Mouse (Mus musculus): Measurements from ENCODE around the gene Chpf2.
"Not testable (repeated sequence)": the region's sequence is repeated elsewhere in the genome, so short reads cannot be mapped to it uniquely, and the experiment has no call there.

Gene Chpf2

GRCm38 (mm10) chr5:24586547-24587199, at the start of gene Chpf2:
TSS of gene Chpf2 (plus strand) at chr5:24586741.
- DNase-seq (ENCODE audit: low spot score) = peak; percentile 58

- DNase-seq (ENCODE audit: low spot score) = no peak
These were observed 48.9 kb upstream of the Chpf2 start for GRCm38 (mm10) chr5:24537618-24538017.

DNA sequence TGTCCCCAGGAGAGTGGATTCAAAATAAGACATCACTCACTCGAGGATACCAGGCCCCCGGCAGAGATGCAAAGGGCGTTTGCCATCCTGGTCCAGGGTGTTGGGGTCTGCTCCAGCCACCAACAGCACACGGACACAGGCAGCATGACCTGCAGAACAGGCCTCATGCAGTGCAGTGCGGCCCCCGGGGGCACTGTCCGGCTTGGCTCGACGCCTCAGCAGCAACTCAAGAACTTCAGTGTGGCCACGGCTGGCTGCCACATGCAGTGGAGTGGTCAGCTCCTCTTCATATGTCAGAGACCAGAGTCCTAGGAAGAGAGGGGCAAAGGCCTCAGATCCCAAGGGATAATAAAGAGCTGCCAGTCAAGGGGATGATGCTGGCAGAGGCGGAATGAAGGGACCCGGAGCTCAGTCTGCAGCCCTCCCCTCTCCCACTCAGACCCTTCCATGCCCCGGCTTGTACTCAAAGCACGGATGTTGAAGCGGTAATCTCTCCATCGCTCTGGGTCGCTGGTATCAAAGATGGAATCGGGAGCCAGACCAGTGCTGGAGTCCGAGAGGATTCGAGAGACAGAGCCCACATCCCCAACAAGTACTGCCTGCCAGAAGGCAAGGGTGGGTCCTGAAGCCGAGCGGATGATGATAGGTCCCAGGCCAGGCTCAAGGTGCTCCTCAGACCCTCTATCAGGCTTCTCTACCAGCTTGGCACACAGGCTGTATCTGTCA, 46.8 kb upstream of the Chpf2 start:
- DNase-seq (ENCODE audit: low spot score) = no peak

DNA sequence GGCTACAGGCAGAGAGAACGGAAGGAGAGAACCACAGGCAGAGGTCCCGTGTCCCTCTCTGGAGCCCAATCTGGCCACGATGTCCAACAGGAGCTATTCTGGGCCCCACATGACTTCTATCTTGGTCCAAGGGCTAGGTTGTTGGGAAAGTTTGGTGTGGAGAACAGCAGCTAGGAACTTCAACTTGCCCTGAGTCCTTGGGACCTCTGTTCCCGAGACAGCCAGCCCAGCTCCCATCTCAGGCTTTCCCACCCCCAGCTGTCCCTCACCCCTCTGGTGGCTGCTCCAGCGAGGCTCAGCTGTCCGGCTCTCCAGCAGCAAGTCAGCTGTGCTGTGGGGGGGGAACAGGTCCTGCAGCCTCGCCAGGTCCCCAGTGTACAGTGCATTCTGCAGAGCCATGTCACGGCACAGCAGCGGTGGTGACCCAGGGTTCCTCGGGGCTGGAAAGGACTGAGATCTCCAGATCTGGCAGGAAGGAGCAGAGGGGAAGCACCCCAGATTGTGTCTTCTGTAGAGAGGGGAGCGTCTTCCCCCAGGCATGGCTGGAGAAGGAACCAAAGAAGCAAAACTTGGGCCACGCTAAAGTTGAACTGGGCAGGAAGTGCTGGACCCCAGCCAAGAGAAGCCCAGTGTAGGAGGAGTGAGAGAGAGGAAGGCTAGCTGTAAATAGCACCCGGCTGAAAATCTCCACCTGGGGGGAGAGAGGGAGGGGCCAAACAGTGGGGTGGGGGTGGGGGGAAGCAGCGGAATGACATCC, 46.0 kb upstream of the Chpf2 start, which contains the start of gene Asb10:
Gene Asb10, minus strand, starts transcription at position 592 of the 757 bp plus-strand sequence.
- peak; percentile 51 for DNase-seq (ENCODE audit: low spot score)

- no peak for DNase-seq (ENCODE audit: low spot score)
These were observed 45.4 kb upstream of the Chpf2 start for GRCm38 (mm10) chr5:24541144-24541569.

- DNase-seq (ENCODE audit: low spot score) = no peak
These were observed 43.9 kb upstream of the Chpf2 start for GRCm38 (mm10) chr5:24542643-24543042.

DNA sequence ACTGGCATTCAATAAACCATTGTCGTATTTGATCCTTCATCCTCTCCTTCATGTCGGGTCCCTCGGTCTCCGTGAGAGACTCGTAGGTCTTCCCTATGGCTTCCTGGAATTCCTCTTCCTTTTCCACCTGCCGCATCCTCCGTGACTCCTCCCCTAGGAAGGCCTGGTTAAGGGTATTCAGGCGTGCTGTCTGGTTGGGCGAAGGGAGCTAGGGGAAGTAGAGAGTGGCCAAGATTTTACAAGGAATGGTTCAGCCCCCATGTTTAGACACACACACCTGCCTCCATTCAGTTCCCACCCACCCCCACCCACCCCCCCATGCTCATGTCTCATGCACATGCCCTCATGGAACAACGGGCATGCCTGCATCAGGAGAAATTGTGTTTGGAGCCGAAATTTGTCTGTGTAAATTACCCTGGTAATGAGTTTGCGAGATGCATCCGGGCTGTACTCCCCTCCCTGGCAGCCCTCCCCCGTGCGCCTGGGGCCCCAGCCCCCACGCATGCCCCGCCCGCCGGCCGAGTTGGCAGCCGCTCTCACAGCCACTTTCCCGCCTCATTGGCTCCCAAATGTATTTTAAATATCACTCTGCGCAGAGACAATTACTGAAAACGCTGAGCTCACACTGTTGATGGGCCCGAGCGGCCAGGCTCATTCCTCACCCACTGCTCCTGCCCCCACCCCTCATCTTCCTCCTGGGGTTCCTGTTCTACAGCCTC, 35.8 kb upstream of the Chpf2 start:
- DNase-seq (ENCODE audit: low spot score) = peak; percentile 59

DNA sequence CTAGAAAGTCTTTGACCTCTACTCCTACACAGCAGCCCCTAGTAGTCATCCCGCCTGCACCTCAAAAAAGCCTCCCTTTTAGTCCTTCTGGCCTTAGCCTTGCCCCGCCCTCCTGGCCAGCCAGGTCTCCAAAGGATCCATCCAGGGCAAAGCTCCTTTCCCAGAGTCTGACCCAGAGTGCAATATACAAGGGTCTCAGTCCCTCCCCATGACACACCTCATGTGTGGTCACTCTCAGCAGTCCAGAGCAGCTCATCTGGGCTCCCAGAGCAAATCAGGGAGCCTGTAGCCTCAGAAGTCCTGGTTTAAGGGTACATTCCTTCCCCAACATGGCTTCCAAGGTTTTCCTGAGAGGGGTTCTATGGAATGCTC, 35.2 kb upstream of the Chpf2 start:
- DNase-seq (ENCODE audit: low spot score) = no peak

DNA sequence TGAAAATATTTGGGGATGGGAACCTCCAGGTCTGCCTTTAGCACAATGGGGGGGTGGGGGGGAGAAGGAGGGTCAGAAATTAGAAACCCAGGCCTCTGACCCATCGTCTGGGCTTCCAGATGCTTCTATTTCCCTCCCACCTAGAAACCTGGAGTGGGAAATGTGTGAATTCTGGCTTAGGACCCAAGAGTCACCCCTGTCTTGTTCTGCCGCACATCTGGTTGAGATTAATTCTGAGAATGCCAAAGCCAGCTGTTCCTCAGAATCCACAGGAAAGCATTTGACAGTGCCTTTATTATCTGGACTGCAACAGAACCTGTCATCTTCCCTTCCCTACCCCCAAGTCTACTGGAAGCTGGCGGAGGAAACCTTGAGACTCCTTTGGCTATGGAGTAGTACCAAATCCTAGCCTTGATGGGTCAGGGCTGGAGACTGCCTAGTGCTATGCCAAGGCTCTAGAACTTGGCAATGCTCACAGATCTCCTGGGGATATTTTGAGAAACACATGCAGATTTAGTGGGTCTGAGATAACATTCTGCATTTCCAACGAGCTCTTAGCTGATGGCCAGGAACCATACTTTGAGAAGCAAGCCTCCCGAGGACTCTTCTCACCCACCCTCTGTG, 32.8 kb upstream of the Chpf2 start:
- DNase-seq (ENCODE audit: low spot score) = no peak

DNA sequence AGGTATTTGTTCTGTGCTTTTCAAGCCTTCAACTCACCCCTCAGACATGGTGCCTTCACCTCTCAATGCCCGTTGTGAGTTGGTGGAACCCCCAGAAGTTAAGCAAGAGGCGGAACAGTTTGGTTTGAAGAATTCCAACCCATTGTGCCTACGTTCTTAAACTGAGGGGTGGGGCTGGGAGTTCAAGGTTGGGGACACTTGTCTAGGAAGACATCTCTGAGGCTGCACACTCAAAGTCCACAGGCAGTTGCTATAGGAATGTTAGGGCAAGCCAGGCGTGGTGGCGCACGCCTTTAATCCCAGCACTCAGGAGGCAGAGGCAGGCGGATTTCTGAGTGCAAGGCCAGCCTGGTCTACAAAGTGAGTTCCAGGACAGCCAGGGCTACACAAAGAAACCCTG, 31.2 kb upstream of the Chpf2 start:
- DNase-seq (ENCODE audit: low spot score) = not testable (repeated sequence)

- no peak for DNase-seq (ENCODE audit: low spot score)
These were observed 29.8 kb upstream of the Chpf2 start, which contains the start of gene 4931409K22Rik for GRCm38 (mm10) chr5:24556709-24557108. TSS of gene 4931409K22Rik (minus strand) at chr5:24556809.

- DNase-seq (ENCODE audit: low spot score) = no peak
These were observed 10.6 kb upstream of the Chpf2 start for GRCm38 (mm10) chr5:24575948-24576347.

DNA sequence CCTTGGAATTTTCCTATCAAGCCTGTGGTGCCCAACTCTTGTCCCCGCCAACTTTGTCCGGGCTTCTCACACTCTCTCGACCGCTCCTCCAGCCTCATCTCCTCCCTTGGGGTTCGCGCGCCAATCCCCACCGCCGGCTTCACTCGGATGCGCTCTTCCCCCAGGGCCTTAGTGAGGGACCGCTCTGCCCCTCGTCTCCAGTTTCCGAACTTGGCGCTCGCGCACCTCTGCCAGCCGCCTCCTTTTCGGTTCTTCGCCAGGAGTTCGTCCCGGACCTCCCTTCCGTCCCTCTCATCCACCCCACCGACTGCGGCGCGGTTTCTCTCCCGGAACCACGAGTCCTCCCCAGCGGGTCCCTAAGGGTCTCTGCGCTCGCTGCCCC, 9.7 kb upstream of the Chpf2 start:
- DNase-seq (ENCODE audit: low spot score) = no peak

DNA sequence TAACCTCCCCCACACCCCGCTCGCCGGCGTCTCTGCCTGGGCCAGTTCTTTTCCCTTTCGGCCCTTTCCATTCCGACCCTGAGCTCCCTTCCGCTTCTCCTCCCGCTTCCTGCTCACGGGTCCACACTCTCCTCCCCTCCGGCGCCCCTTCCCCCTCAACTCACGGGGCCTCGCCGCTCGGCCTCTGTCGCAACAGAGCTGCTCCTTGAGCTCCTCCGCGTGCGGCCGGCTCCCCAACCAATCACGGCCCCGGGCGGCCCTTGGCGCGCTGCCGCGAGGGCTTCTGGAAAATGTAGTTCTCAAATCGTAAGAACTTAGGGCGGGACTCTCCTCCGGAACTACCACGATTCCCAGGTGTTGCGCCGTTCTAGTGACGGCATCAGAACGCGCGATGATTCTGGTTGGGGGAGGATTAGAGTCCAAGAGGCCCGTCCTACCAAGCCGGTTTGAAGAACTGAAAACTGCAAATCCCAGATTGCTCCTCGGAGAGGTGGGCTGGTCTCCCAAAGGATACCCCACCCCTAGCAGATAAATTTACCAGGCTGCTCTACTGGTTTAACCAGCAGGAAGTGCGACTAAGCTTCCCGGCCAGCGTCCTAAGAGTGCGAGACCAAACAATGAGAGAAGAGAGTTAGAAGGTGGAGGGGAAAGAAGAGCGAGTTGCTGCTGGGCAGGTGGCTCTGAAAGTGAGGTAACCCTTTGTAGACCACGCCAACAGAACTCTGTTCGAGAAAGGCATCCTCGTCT, 9.2 kb upstream of the Chpf2 start, which contains the start of gene Abcf2:
Gene Abcf2, minus strand, starts transcription at position 285 of the 747 bp plus-strand sequence.
- DNase-seq (ENCODE audit: low spot score) = peak; percentile 100

GRCm38 (mm10) chr5:24578109-24578963, 8.2 kb upstream of the Chpf2 start:
- no peak for DNase-seq (ENCODE audit: low spot score)

DNA sequence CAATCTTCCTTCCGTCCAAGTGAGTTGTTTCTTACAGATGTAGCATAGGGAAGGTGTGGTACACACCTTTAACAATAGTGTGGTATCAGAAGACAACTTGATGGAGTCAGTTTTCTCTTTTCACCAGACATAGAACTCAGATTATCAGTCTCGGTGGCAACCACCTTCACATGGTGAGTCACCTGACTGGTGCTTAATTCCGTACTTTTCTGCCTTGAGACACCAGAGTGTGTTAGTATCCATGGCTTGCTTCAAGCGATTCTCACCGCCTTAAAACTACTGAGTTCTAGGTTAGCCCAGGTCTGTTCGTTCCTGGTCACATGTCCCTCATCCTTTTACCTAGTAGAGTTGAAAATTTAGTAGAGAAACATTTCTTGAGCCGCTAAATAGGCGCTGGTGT, 435 bp upstream of the Chpf2 start:
- DNase-seq (ENCODE audit: low spot score) = no peak

- DNase-seq (ENCODE audit: low spot score) = no peak
These were observed 648 bp downstream of the Chpf2 start for GRCm38 (mm10) chr5:24587200-24587577.

GRCm38 (mm10) chr5:24589511-24590500, 3.3 kb downstream of the Chpf2 start:
- no peak for DNase-seq (ENCODE audit: low spot score)

DNA sequence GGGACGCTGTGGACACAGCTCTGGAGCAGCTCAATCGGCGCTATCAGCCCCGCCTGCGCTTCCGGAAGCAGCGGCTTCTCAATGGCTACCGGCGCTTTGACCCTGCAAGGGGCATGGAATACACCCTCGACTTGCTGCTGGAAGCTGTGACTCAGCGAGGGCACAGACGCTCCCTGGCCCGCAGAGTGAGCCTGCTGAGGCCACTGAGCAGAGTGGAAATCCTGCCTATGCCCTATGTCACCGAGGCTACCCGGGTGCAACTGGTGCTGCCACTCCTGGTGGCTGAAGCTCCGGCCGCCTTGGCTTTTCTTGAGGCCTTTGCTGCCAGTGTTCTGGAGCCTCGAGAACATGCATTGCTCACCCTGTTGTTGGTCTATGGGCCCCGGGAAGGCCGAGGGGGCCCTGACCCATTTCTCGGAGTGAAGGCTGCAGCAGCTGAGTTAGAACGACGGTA, 4.8 kb downstream of the Chpf2 start:
- no peak for DNase-seq (ENCODE audit: low spot score)

All from ovary, postnatal 14 days (tissue).